Mouse (Mus musculus): ENCODE measurements around the gene Tdrd12.

DNA sequence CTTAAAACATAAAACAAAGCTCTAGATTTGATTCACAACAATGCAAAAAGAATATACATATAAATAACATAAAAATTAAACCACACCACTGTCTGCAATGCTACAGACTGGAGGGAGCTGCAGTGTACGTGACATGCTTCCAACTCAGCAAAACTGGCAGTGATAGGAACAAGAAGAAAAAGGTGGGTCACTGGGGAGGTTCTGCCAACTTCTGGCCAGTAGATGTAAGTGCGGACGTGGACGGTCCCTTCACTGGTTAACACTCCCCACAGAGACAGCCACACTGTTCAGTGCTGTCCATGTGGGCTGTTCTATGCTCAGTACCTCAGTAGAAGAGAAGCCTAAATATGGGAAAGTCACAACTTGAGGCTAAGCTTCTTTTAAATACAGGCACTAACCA is 66.8 kb downstream of the Tdrd12 start:
- TF ChIP-seq CTCF (conservative IDR thresholded peaks at IDR 0.05; ENCODE audit: insufficient read depth, insufficient read length, low read depth, low read length) = no peak; the same call in 1 of the 2 replicates
- no peak for TF ChIP-seq POLR2A (IDR thresholded peaks at IDR 0.05; ENCODE audit: low read depth, low read length)
